Mouse (Mus musculus): ENCODE data around the gene Apbb2.

The Apbb2 gene

DNA sequence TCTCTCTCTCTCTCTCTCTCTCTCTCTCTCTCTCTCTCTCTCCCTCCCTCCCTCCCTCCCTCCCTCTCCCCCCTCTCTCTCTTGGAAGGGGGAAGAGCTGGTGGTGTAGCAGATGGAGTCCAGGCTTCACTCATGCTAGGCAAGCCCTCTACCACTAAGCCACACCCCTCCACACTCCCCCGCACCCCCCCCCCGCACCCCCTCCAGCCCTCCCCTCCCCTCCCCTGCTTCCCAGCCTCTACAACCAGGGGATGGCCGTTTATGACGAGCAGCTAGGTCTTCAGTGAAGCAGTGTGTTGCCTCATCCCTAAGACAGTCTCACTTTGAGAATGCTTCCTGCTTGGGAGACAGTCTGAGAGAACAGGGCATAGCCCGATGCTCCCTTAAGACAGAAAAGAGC, 210.6 kb downstream of the Apbb2 start:
- no peak for DNase-seq

DNA sequence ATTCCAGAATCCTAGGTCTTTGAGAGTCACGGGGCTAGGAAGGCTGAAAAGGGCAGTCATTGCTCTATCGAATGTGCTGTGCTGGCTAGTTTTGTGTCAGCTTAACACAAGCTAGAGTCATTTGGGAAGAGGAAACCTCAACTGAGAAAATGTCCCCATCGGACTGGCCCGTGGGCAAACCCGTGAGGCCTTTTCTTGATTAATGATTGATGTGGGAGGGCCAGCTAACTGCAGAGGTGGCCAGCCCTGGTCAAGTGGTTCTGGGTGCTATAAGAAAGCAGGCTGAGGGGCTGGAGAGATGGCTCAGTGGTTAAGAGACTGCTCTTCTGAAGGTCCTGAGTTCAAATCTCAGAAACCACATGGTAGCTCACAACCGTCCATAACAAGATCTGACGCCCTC, 212.2 kb downstream of the Apbb2 start:
- no peak for DNase-seq

DNA sequence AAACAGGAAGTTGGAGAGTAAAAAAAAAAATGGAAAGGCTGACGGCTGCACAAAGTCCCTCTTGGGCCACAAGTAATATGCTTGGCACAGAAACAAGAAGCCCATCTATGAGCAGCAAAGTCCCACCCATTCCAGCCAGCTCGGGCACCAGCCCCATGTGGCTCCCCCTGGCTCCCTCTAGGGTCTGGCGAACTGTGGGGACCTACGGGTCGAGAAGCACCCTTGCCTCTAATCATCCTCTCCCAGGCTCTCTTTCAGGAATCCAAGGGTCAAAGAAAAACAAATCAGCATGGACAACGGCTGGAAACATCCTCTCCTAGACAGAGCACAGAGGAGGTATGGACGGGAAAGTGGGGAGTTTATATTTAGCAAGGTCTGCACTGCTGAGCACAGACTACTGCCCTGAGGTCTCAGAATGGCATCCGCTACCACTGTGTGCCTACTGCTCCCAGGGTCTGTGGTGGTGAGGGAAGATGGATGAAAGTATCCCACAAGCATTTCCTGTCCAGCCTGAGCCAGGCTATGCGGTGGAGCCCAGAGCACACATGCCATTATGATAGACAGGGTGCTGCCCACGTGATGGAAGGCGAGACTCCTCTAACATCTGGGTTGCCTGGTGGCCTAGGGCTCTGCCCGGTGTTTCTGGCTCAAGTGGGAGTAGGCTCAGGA, 212.7 kb downstream of the Apbb2 start:
- DNase-seq = no peak

DNA sequence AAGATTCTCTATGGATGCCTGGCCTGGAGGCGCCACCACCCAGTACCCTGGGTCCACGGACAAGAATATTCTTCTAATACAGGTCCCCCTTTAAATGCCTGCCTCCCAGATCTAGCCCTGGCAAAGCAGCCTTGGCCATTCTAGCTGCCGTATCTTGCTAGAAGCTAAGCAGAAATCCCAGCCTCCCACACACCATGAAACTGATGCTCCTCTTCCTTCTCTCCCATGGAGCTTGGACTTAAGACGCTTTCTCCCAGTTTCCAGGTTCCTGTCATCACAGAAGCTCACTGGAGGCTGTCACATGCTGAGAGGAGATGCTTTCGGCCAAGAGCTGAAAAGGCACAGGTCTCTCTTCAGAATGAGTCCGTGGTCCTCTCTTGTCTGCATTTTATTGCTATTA, 213.3 kb downstream of the Apbb2 start:
- DNase-seq = no peak

DNA sequence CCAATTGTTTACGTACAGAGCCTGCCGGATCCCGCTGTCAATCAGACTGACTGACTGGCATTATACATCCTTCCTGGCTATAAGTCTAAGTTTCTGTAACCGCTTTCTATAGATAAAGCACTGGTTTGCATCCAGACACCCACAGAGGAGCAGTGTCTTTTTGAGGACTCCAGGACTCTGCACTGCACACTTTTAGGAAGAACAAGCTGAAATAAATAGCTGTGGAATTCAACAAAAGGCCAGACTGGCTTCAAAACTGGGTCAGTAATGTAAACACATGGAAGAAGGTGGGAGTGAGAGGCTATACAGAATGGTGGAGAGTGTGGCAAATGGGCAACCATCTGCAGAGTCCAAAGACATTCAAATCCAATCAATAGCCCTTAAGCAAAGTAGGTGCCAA, 218.0 kb downstream of the Apbb2 start:
- DNase-seq = no peak

DNA sequence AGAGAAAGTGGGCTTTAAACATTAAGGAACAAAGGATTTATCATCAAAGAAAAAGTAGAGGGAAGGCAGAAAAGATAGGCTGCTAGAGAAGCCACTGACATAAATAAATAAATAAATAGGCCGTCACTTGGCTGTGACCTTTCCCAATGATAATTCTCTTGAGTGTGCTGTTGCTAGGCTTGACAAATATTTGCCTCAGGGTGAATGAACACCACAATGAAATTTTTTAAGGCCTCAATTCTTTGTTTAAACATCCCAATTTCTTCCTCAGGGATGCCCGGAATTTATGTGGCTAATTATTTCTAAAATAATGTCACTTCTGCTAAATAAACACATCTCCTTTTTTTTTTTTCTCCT, 219.3 kb downstream of the Apbb2 start:
- no peak for DNase-seq

DNA sequence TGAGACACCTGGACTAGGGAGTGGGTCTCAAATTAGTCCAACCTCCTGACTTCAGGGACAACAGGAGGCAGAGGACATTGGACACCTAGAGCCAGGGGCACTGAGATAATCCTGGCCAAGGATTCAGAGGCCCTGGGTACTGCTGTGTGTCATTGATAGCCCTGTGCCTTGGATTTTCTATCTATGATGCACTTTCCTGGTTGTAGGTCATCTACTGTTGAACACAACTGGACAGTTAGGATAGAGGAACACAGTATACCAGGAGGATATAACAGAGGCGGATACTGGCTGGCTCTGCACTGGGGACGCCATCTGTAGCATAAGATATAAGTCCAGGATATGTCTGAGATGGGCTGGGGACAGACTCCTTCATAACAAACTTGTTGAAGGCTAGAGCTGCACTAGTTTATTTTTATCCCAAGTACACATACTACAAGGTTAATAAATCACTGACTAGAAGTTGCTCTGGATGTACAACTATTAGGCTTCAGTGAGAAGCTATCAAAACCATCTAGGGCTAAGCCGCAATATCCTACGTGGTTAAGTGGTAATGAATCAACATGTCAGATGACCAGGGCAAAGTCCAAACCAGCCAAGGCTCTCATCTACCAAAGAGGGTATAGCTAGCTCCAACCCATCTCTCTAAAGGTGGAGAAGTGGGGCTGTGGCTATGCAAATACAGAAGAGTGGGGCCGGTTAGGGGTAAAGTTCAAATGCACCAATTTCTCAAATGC, 219.9 kb downstream of the Apbb2 start:
- no peak for DNase-seq

DNA sequence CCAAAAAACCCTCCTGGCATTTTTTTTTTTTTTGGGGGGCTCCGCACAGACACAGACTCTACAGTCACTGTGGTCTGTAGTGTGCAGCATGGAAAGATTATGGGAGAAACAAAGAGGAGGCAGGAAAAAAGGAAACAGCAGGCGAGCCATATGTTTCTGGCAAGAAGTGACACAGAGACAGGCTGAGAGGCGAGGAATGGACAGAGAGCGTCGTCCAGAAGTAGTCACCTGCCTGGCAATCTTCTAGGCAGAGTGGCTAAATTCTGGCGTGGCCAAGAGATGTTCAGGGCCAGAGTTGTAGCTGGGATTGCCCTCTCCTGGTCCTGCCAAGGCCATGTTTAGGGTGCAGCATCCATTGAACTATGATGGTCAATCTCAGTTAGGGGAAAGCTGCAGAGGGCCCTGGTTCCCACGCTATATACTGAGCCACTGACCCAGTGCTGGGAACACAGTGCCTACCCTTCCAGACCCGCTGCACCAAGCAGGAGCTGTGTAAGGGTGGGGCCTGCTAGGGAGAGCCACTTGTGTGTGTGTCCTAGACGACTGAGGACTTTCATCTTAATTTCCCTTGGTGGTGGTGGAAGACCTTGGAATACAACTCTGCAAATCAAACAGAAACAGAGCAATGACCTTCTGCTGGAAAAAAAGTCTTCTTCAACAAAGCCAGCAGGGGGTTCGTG, 224.7 kb downstream of the Apbb2 start:
- DNase-seq = peak; percentile 56

DNA sequence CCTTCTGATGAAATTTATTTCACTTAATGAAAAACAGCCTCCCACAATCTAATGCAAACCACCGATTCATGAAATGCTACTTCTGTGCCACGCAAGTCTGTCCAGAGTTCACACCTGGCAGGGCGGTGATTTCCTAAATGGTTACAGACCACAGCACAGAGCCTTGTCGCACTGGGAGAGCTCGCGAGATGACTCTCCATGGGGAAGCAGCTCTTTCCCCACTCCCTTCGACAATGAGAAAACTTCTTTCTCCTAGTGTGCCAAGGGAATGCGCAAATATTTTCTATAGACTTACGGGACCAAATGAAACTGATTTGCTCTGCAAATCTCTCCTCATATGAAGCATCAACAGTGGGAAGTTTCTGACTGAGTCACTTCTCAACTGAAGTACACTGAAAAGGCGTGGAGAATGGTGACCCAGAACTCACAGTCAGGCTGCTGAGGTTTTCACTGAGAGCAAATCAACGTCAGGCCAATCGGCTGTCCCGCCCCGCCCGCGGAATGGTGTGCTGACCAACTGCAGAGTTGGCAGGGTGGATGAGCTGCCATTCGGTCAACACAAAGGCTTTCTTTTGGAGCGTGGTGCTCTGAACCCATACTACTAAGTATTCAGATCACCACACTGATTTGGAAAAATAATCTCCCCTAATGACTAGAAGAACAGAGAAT, 225.6 kb downstream of the Apbb2 start:
- DNase-seq = peak; percentile 30

DNA sequence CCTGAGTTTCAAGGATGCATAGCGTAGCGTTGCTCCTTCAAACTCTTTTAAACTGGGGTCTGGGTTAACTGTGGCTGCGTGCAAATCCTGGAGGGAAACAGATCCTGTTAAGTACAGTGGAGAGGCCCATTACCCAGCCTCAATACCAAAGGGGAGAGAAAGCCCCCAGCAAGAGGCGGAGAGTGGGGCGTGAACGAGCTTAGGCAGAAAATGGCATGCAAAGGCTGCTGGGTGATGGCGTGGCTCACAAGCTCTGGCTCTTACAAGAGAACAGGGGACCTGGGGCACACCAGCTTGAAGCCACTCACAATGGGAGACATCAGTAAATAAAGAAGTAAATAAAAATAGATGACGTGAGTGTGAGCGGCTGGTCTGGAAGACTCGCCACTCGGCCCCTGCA, 226.8 kb downstream of the Apbb2 start:
- no peak for DNase-seq

DNA sequence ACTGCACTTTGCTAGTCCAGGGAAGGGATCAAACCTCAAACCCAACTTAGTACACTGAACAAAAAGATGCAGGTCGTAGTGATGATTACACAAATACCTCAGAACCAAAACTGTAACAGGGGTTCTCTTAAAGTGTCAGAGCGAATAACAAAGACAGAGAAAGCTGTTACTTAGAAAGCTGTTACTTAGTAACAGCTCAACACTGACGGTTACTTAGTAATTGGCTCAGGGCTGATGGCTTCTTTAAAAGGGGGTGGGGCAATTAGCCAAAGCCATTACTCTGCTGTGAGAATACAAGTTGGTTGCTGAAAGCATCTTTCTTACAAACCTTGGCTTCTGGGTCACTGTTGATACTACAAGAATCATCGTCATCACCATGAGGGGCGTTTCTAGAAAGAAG, 227.3 kb downstream of the Apbb2 start:
- no peak for DNase-seq

DNA sequence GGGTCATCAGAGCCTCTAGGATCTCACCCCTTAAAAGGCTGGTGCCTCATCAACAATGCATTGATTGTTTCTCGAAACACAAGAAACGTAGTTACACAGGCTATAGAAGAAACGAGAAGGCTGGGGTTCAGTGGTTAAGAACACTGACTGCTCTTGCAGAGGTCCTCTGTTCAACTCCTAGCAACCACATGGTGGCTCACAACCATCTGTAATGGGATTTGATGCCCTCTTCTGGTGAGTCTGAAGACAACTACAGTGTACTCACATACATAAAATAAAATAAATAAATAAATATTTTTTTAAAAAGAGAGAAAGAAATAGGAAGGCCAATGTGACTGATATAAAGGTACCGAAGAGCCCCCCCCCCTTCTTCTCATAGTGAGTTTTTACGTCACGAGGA, 228.0 kb downstream of the Apbb2 start:
- DNase-seq = no peak

DNA sequence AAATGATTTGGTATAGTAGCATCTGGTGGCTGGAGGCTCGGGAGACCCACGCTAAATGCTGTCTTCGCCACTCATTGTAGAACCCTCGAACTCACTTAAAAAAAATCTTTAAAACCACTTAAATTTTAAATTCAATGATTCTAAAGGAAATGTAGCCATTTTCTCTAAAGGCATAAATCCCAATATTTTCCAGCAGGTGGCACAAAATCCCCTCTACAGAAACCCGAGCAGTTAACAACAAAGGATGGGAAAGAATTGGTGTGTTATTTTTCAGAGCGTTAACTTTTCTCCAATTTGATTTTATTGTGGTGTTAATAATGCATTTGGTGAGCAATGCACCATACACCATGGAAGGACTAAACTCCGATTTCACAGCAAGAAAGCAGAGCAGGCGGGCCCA, 231.1 kb downstream of the Apbb2 start:
- no peak for DNase-seq

DNA sequence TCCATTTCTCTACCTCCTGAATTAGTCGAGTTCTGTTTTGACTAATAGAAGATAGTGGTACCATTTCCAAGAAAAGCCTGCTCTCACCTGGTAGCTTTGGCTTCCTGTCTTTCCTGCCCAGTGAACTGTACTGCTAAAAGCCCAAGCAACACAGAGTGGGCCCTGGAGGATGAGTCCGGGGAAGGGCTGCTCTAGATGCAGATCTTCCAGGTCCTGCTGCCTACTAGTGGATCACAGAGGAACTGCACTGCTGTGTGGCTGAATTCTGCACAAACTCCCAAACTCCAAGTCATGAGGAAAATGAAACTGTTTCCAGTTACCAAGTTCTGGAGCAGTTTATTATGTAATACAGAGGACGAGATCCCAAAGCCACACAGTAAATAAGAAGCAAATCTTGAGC, 232.9 kb downstream of the Apbb2 start:
- DNase-seq = peak; percentile 35

DNA sequence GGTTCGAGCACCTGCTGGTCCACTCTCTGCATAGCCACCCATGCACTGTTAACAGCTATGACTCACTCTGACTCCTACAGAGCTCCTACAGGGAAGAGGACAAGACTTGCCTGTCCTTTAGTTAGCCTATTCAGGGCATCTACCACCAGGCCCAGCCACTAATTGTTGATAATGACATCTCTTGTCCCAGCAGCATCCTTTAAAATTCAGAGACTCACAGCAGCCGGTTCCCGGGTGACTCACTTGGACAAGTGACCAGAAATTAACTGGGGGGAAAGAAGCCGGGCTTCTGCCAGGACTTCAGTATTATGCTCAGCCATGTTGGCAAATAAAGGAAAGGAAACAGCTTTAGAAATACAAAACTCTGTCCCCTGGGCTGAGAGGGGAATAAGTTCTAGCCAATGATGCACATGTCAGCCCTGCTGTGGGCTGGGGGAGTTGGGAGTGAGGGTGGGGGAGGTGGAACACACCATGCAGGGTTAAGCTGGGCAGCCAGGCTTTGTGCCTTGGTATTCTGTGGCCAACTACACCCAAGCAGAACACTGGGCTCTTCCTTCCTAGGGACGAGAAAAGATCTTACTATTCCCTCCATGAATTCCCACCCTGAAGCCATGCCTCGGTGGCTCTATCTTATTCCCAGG, 233.7 kb downstream of the Apbb2 start:
- DNase-seq = peak; percentile 28

DNA sequence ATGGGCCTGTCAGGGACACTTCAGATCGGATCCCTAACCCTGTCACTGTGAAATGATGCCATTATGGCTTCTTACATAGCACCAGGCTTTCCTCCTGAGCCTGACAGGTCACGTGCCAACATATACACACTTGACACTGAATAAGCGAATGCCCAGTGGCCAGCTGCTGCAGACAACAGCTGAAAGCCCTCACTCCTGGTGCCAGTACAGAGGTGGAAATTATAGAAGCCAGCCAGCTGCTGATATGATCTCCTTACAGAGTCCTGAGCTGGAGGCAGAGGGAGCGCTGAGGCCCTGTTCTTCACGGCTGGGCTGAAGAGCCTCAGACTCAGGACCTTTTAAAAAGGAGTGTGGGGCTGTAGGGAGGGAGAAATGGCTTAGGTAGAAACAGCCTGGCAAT, 234.5 kb downstream of the Apbb2 start:
- no peak for DNase-seq

DNA sequence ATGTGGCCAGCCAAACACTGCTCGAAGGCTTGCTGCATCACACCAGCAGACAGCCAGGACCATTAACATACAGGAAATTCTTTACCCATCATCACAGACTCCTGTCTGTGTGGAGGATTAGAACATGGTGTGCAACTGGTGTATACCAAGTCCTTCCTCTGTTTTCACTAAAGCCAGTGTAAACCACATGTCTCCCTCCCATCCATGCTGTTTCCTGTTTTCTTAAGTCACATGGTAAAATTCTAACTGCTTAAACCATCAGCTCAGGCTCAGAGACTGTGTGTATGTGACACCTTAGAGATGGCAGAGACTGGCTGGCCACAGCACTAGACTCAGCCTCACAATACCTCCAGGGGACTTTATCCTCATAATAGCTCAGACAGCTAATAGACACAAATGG, 236.5 kb downstream of the Apbb2 start:
- no peak for DNase-seq

DNA sequence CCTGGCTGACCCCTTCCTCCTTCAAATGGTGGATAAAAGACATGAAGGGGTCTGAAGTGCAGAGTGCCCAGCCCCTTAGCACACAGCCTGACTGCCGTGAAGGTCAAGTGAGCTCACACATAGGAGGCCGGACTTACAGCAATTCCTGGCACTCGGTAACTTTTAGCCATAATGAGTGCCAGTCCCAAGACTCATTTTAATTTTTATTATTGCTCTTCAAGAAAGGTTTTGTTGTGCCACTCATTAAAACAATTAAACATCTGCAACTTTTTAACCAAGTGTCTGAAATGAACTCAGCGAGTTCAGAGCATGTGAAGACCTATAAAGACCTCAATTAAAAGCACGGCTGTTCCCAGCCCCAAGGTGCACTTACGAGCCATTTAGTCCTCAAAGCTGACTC, 239.6 kb downstream of the Apbb2 start:
- no peak for DNase-seq

DNA sequence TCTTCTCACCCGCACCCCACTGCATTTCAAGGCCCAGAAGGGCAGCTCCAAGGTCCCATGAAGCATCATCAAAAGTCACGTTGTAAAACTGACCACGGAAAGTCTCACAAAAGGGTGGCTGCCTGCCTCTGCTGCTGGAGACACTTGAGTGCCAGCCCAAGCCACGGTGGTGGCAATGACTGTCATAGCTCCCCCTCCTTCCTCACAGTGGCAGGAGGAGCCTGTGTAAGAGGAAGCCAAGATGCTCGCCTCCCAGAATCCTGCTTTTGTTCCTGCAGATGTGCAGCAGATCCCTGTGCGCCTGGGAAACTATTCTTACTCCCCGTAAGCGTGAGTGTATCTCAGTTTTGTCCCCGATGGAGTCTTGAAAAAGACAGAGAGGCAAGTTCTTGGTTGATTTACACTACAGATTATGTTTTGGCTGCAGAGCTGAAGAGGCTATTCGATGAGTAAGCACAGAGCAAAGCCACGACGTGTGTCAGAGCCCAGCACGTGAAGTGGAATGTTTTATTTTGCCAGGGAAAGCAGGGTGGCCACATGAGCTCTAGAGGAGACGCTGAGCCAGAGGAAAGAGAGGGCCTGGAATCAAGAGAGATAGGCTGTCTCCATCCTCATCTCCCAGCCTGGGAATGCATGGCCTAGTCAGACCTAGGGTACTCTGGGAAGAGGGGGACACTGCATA, 241.9 kb downstream of the Apbb2 start:
- DNase-seq = no peak

DNA sequence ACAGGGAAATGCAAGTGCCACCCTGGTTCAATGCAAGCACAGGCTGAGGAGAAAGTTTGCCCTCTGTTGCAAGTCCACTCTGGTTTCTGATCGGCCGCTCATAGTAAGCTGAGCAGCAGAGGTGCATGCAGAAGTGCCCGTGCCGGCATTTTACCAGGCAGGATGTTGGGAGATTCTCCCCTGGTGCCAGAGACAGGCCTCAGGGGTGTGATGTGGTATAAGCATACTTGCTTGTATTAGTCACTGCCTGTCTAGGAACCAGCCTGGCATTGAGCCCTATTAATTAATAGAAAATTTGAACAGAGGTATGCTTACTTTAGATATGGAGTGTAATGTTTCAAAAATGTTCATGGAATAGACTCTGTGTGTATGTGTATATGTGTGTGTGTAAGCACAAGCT, 244.2 kb downstream of the Apbb2 start:
- DNase-seq = no peak

DNA sequence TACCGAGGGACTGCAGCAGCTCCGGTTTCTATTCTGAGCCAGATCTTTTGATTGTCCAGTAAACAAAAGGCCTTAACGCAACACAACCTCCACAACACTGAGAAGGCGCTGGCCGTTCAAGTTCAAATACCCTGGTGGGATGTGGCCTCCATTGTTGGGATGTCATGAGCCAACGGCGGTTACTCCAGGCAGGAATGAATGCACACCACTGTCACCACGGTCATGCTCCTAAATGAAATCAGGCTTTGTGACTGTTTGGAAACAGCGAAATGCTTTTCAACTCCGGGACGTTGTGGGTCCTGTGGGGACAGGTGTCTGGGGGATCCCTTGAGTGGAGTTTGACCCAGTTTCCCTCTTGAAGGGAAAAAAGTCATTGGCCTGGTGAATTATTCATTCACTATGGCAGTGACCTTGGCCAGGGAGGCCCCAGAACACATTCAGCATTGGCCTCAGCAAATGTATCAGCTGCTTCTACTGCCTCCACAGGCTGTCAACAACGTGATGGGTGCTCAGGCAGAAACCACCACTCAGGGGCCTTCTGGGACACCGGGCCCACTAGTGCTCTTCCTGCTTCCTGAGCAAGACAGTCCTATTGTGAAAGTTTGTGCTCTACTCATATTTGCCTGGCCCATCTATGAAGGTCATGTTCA, 244.9 kb downstream of the Apbb2 start:
- DNase-seq = no peak

DNA sequence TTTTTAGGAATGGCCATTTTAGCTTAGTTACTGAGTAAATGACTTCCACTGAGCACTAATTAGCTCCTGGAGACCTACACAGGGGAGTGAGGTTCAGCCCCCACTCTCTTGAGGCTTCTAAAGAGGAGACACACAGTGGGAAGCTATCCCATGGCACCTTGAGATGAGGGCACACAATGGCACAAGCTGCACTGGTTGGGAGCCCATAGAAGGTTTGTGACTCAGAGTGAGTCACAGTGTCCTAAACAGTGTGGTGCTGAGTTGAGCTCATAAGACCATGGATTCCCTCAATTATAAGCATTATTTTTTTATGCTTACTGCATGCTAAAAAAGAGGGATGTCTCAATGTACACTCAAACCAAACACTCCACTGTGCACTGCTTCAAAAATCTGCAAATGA, 247.5 kb downstream of the Apbb2 start:
- DNase-seq = no peak

All from cerebellum, adult 11-12 months (tissue).